ENCODE assay signal across 15 mouse cellular contexts in genomic region chr5:24018621-24019261, GRCm38 (mm10). TPM values are rescaled to one million over a fixed set of nuclear protein-coding genes. Genes with fewer than 3 reads are reported as not detected.
DNase-seq lines count a peak whose midpoint lies in the region; ATAC-seq lines count a peak whose summit lies in the region.
"Had no signal": no experiment of that assay in that cellular context is flagged by ENCODE, and none has a peak within 500 bp of the region (broad histone marks: within the 10 kb centered on the region; RNA-seq: fewer than 3 reads in every experiment).

No protein-coding gene starts in this region.

- no peaks in the 10 kb centered on the region for H3K36me3 ChIP-seq in hindbrain, embryonic 13.5 days
- H3K36me3 ChIP-seq in midbrain, embryonic 11.5 days (ENCODE audit: control insufficient read depth, insufficient read depth, low read length): no peaks in the 10 kb centered on the region
- H3K36me3 ChIP-seq: limb, embryonic 13.5 days had no signal

- peak overlapping the region; percentile 87 for H3K27ac ChIP-seq in hindbrain, embryonic 13.5 days
- H3K27ac ChIP-seq in midbrain, embryonic 11.5 days (ENCODE audit: low read depth, low read length): peak overlapping the region; percentile 54; the same call in 1 of the 2 replicates
- H3K27ac ChIP-seq: embryonic facial prominence, embryonic 13.5 days; limb, embryonic 13.5 days had no signal

- H3K9ac ChIP-seq in hindbrain, embryonic 13.5 days: peak overlapping the region; percentile 51; the same call in 1 of the 2 replicates
- H3K9ac ChIP-seq in midbrain, embryonic 11.5 days (ENCODE audit: low read length): no peak overlapping the region
- H3K9ac ChIP-seq: embryonic facial prominence, embryonic 13.5 days; limb, embryonic 13.5 days; lung, embryonic 14.5 days had no signal

- no peaks in the 10 kb centered on the region for H3K9me3 ChIP-seq in hindbrain, embryonic 13.5 days
- no peaks in the 10 kb centered on the region for H3K9me3 ChIP-seq in midbrain, embryonic 11.5 days (ENCODE audit: control insufficient read depth, low read length)
- H3K9me3 ChIP-seq: embryonic facial prominence, embryonic 13.5 days; limb, embryonic 13.5 days had no signal

- no peak overlapping the region for H3K4me2 ChIP-seq in hindbrain, embryonic 13.5 days
- H3K4me2 ChIP-seq in midbrain, embryonic 11.5 days: no peak overlapping the region
- H3K4me2 ChIP-seq: embryonic facial prominence, embryonic 13.5 days; heart, embryonic 11.5 days; limb, embryonic 13.5 days; lung, embryonic 14.5 days had no signal

- peak; percentile 70 for ATAC-seq in hindbrain, embryonic 13.5 days (ENCODE audit: low FRiP score)
- ATAC-seq in midbrain, embryonic 11.5 days (ENCODE audit: low FRiP score): 0 out of 2 replicates have a peak, but pooled peaks have one; percentile 42

- DNase-seq in layer of hippocampus, adult 11-12 months (ENCODE audit: low spot score): peak; percentile 26
- DNase-seq in layer of hippocampus, adult 9-10 months (ENCODE audit: low spot score): no peak
- peak; percentile 75 for DNase-seq in midbrain, embryonic 11.5 days (ENCODE audit: low spot score, missing footprints)
- peak; percentile 52 for DNase-seq in retina, postnatal 1 day
- DNase-seq in lung, postnatal 36 days: no peak
- no peak for DNase-seq in Muller cell, postnatal 12 days (ENCODE audit: inconsistent ontology term)
- DNase-seq in spleen, postnatal 4 days (ENCODE audit: low spot score in 2 of 2): no peak
- DNase-seq: B cell, adult 2 months; kidney, postnatal 25 days; lung, embryonic 14.5 days; right cerebral cortex, postnatal 14 days had no signal

- H3K4me3 ChIP-seq in hindbrain, embryonic 13.5 days: no peak overlapping the region
- H3K4me3 ChIP-seq in midbrain, embryonic 11.5 days (ENCODE audit: low read depth, low read length): no peak overlapping the region
- H3K4me3 ChIP-seq: embryonic facial prominence, embryonic 13.5 days; limb, embryonic 13.5 days had no signal

- H3K27me3 ChIP-seq in hindbrain, embryonic 13.5 days: no peaks in the 10 kb centered on the region
- no peaks in the 10 kb centered on the region for H3K27me3 ChIP-seq in midbrain, embryonic 11.5 days (ENCODE audit: control insufficient read depth, insufficient read depth, low read length)
- H3K27me3 ChIP-seq: embryonic facial prominence, embryonic 13.5 days; limb, embryonic 13.5 days had no signal

- WGBS in hindbrain, embryonic 13.5 days: 38% methylated on average over 7 of the region's 7 CpGs
- 87% methylated on average over 7 of the region's 7 CpGs for WGBS in midbrain, embryonic 11.5 days

- H3K4me1 ChIP-seq in hindbrain, embryonic 13.5 days (replicated peaks): peaks cover 38% of the 10 kb centered on the region
- H3K4me1 ChIP-seq in midbrain, embryonic 11.5 days (ENCODE audit: control insufficient read depth, insufficient read depth, low read length): peaks cover 10% of the 10 kb centered on the region

RNA-seq across cellular contexts. Expression of gene Fam126a, which starts 11.7 kb away (rescaled TPM):
- polyA plus RNA-seq in hindbrain, embryonic 13.5 days (2015; fragmentation: Nextera tagmentation; extraction: Ambion mirVana): 33.9 and 36.4 TPM in 2 replicates
- 34.3 and 36.0 TPM in 2 replicates for polyA plus RNA-seq in midbrain, embryonic 11.5 days (2014; fragmentation: Nextera tagmentation; extraction: Ambion mirVana)

Comparison
In these comparisons a context has a peak if more than half of its experiments do, and no peak if none do; other contexts are left out.
1. DNase-seq: peak in layer of hippocampus, adult 11-12 months (single experiment), midbrain, embryonic 11.5 days (single experiment) and retina, postnatal 1 day (single experiment); none in layer of hippocampus, adult 9-10 months (single experiment), lung, postnatal 36 days (single experiment), Muller cell, postnatal 12 days (single experiment) and spleen, postnatal 4 days (0 of 2).